Mouse (Mus musculus) neural tube, embryonic 14.5 days (tissue): ENCODE data around the gene Timm9. TPM values are rescaled to one million over a fixed set of nuclear protein-coding genes. Genes with fewer than 3 reads are reported as not detected.
A peak's percentile ranks its signal among the peaks of the same experiment; 100 is the strongest.

Experiments
- ATAC-seq: fragments of 200-750 bp; cut with Nextera tagmentation; 2 replicates; pipeline ENCODE4 v1.8.0; 2017; ENCODE audit warnings: low read depth, mild to moderate bottlenecking, moderate TSS enrichment, moderate library complexity
- H3K27ac ChIP-seq: fragments of 300-500 bp; sonication (generic); 2 replicates; pipeline ENCODE4 v1.5.1; 2014; ENCODE audit warnings: low read depth, mild to moderate bottlenecking, control low read depth, low read length, moderate library complexity, mixed read lengths
- H3K27me3 ChIP-seq: fragments of 300-500 bp; sonication (generic); 2 replicates; pipeline ENCODE4 v1.6.1; 2014; ENCODE audit warnings: low read length; ENCODE audit not compliant: control insufficient read depth, insufficient read depth
- H3K36me3 ChIP-seq: fragments of 300-500 bp; sonication (generic); 2 replicates; pipeline ENCODE4 v1.6.1; 2014; ENCODE audit warnings: low read length, mixed read lengths; ENCODE audit not compliant: control insufficient read depth, insufficient read depth
- H3K4me1 ChIP-seq: fragments of 300-500 bp; sonication (generic); 2 replicates; pipeline ENCODE4 v1.6.1; 2014; ENCODE audit warnings: low read length; ENCODE audit not compliant: control insufficient read depth, insufficient read depth
- H3K4me2 ChIP-seq: fragments of 300-500 bp; sonication (generic); 2 replicates; pipeline ENCODE4 v1.6.1; 2014; ENCODE audit warnings: mild to moderate bottlenecking, low read depth, low read length, control low read depth
- H3K4me3 ChIP-seq: fragments of 300-500 bp; sonication (generic); 2 replicates; pipeline ENCODE4 v1.5.1; 2014; ENCODE audit warnings: low read depth, low read length, control low read depth, mixed read lengths
- H3K9ac ChIP-seq: fragments of 300-500 bp; sonication (generic); replicated peaks from 2 replicates; pipeline ENCODE4 v1.6.1; 2014; ENCODE audit warnings: low read depth, mild to moderate bottlenecking, control low read depth, low read length, mixed read lengths
- H3K9me3 ChIP-seq: fragments of 300-500 bp; sonication (generic); 2 replicates; pipeline ENCODE4 v1.6.1; 2016; ENCODE audit warnings: low read length; ENCODE audit not compliant: control insufficient read depth
- WGBS: fragments of 180-500 bp; shearing (Covaris S2); extraction: QIAGEN DNeasy Blood & Tissue Kit; methylation state at CpG from one replicate; pipeline ENCODE4 v1.1.7; 2014; 5-methylcytosine and 5-hydroxymethylcytosine counted together
- polyA plus RNA-seq: library from polyadenylated mRNA; unstranded; fragments of >200 nt; fragmentation: Nextera tagmentation; extraction: Ambion mirVana; gene quantifications from 2 replicates; pipeline ENCODE4 v1.2.1, GENCODE M21; 2014

Gene Timm9
- polyA plus RNA-seq, 1 experiment from 2014 or later: 140 TPM

DNA sequence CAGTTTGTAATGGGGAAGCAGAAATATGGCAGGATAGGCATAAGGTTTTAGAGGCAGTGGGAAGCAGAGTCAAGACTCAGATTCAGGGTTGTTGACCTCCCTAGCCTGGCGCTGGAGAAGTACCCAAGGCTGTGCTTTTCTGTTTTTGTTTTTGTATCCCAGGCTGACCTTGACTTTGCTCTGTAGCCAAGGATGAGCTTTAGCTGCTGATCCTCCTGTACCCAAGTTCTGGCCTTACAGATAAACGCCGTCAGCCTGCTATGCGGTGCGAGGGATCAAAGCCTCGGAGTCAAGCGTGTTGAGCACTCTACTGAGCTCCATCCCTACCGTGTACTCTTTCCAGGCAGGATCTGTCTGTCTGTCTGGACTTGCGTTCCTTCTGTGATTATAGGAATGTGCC, 12.3 kb upstream of the Timm9 start:
- ATAC-seq: no peak
- no peaks in the 10 kb centered on the region for H3K27me3 ChIP-seq
- H3K4me3 ChIP-seq: no peak overlapping the region
- H3K4me2 ChIP-seq: no peak overlapping the region
- H3K36me3 ChIP-seq: peaks cover 42% of the 10 kb centered on the region
- no peaks in the 10 kb centered on the region for H3K4me1 ChIP-seq
- 97% methylated on average over 9 of the region's 9 CpGs for WGBS
- no peaks in the 10 kb centered on the region for H3K9me3 ChIP-seq
- H3K9ac ChIP-seq: no peak overlapping the region
- H3K27ac ChIP-seq: no peak overlapping the region

DNA sequence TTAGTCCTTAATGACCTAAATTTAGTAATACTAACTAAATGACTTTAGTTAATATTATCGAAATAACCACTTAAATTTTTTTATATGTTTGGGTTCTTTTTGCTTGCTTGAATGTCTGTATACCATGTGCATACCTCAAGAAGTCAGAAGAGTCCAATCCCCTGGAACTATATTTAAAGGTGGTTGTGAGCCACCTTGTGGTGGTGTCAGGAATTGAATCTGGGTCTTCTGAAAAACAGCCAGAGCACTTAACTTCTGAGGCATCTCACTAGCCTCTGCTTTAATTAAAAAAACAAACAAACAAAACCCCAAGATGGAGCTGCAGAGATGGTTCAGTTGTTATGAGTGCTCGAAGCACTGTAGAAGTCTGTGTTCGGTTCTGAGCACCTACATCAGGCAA, 11.2 kb upstream of the Timm9 start:
- peaks cover 38% of the 10 kb centered on the region for H3K36me3 ChIP-seq
- H3K9ac ChIP-seq: no peak overlapping the region
- no peaks in the 10 kb centered on the region for H3K27me3 ChIP-seq
- no peaks in the 10 kb centered on the region for H3K4me1 ChIP-seq
- H3K4me3 ChIP-seq: no peak overlapping the region
- H3K27ac ChIP-seq: no peak overlapping the region
- no peak for ATAC-seq
- no peak overlapping the region for H3K4me2 ChIP-seq
- H3K9me3 ChIP-seq: no peaks in the 10 kb centered on the region
- 86% methylated on average over 3 of the region's 3 CpGs for WGBS

DNA sequence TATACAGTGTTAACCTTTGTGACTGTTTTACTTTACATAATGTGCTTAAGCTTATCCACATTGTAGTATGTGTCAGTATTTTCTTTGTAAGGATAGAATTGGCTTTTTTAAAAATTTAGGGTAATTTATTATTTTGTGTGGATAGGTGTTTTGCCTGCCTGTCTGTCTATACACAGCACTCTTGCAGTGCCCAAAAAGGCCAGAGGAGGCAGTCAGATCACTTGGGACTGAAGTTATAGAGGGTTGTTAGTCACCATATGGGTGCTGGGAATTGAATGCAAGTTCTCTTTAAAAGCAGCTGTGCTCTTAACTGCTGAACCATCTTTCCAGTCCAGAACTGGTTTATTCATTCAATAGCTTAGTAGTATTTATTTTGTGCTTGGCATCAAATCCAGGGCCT, 4.7 kb upstream of the Timm9 start:
- H3K36me3 ChIP-seq: peaks cover 6% of the 10 kb centered on the region
- no peak for ATAC-seq
- no peak overlapping the region for H3K4me3 ChIP-seq
- no peak overlapping the region for H3K9ac ChIP-seq
- H3K9me3 ChIP-seq: no peaks in the 10 kb centered on the region
- H3K27me3 ChIP-seq: no peaks in the 10 kb centered on the region
- no peak overlapping the region for H3K27ac ChIP-seq
- no peak overlapping the region for H3K4me2 ChIP-seq
- peaks cover 16% of the 10 kb centered on the region for H3K4me1 ChIP-seq

DNA sequence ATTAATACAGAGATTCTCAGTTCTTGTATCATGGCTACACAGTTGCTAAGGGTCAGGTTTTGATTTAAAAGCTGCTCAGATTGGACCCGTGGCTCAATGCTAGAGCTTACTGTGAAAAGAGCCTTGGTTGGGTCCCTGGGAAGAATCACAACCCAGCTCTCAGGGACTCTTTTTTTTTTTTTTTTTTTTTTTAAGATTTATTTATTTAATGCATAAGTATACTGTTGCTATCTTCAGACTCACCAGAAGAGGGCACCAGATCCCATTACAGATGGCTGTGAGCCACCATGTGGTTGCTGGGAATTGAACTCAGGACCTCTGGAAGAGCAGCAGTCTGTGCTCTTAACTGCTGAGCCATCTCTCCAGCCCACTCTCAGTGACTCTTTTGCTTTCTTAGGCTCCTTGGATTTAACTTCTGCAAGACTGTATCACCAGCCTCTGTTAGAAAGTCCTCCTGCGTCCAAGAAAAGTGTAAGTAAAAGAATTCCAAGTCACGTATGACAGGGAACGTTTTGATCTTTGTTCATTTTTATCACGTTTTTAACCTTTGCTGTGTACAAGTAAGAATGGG, 2.9 kb upstream of the Timm9 start:
- ATAC-seq: no peak

DNA sequence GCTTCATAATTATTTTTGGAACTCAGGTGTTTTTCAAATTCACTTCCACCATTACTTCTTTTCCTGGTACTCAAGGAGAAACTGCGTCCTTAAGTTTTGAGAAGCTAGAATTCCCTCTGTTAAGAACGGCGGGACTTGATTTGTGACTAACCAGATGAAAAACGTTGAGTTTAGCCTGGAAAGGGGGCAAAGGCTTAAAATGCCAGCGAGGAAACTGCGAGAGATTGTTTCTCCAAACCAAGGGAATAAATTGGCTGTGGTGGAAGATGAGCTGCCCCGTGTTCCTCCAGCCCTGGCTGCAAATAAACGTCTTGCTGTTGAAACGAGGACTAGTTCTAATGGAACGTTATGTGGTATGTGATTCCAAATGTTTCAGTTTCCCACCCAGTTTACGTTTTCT, 1.2 kb upstream of the Timm9 start:
- peak overlapping the region; percentile 28 for H3K9ac ChIP-seq
- peaks cover 19% of the 10 kb centered on the region for H3K4me1 ChIP-seq
- H3K27me3 ChIP-seq: no peaks in the 10 kb centered on the region
- H3K4me2 ChIP-seq: peak overlapping the region; percentile 84
- peak overlapping the region; percentile 95 for H3K4me3 ChIP-seq
- 8% methylated on average over 11 of the region's 11 CpGs for WGBS
- H3K9me3 ChIP-seq: no peaks in the 10 kb centered on the region
- peaks cover 3% of the 10 kb centered on the region; the same call in 1 of the 2 replicates for H3K36me3 ChIP-seq
- ATAC-seq: no peak
- H3K27ac ChIP-seq: no peak overlapping the region

More for the DNA sequence above, 2.9 kb upstream of the Timm9 start:
- Histone ChIP-seq H3K4me2 (no peak overlapping the region), H3K4me3 (peak overlapping the region; percentile 17; the same call in 1 of the 2 replicates), H3K36me3 (peaks cover 6% of the 10 kb centered on the region), H3K27me3 (no peaks in the 10 kb centered on the region), H3K9ac (no peak overlapping the region), H3K9me3 (no peaks in the 10 kb centered on the region), H3K27ac (no peak overlapping the region), H3K4me1 (peaks cover 19% of the 10 kb centered on the region)
- 83% methylated on average over 5 of the region's 5 CpGs for WGBS

GRCm38 (mm10) chr12:71136974-71137491, 549 bp upstream of the Timm9 start:
- no peaks in the 10 kb centered on the region for H3K9me3 ChIP-seq
- peak overlapping the region; percentile 95 for H3K4me3 ChIP-seq
- H3K27ac ChIP-seq: peak overlapping the region; percentile 69
- under 1% methylated on average over 30 of the region's 30 CpGs for WGBS
- H3K9ac ChIP-seq: peak overlapping the region; percentile 87
- H3K4me2 ChIP-seq: peak overlapping the region; percentile 84
- 0 out of 2 replicates have a peak, but pooled peaks cover 3% of the 10 kb centered on the region for H3K36me3 ChIP-seq
- ATAC-seq: peak; percentile 86
- peaks cover 19% of the 10 kb centered on the region for H3K4me1 ChIP-seq
- no peaks in the 10 kb centered on the region for H3K27me3 ChIP-seq

DNA sequence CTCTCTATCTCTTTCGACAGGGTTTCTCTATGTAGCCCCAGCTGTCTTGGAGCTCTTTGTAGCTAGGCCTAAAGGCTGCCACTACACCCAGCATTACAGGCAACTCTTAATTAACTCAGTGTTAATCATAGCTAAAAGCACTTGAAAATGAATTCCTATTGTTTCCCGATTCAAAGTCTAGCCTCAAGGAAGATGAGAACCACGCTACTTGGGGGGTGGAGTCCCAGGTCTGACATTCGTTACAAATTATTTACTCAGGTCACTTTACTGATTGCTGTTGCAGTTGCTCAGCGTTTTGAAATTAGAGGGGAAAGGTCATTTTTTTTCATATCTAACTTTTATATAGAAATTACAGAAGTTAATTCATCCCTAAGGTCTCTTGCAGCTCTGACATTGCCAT, 903 bp downstream of the Timm9 start:
- Histone ChIP-seq H3K36me3 (0 out of 2 replicates have a peak, but pooled peaks cover 10% of the 10 kb centered on the region), H3K9me3 (no peaks in the 10 kb centered on the region), H3K4me3 (peak overlapping the region; percentile 95), H3K9ac (0 out of 2 replicates have a peak overlapping the region, but pooled peaks have one; percentile 32), H3K27me3 (no peaks in the 10 kb centered on the region), H3K4me2 (peak overlapping the region; percentile 84), H3K4me1 (peaks cover 19% of the 10 kb centered on the region), H3K27ac (no peak overlapping the region)
- WGBS: 40% methylated on average over 5 of the region's 5 CpGs
- no peak for ATAC-seq

- Histone ChIP-seq H3K4me2 (no peak overlapping the region), H3K9ac (no peak overlapping the region), H3K27ac (no peak overlapping the region), H3K27me3 (no peaks in the 10 kb centered on the region), H3K4me3 (no peak overlapping the region), H3K36me3 (peaks cover 27% of the 10 kb centered on the region; the same call in 1 of the 2 replicates), H3K4me1 (no peaks in the 10 kb centered on the region), H3K9me3 (no peaks in the 10 kb centered on the region)
- 85% methylated on average over 9 of the region's 9 CpGs for WGBS
- ATAC-seq: no peak
Measured at GRCm38 (mm10) chr12:71123286-71123685, 13.2 kb downstream of the Timm9 start.

DNA sequence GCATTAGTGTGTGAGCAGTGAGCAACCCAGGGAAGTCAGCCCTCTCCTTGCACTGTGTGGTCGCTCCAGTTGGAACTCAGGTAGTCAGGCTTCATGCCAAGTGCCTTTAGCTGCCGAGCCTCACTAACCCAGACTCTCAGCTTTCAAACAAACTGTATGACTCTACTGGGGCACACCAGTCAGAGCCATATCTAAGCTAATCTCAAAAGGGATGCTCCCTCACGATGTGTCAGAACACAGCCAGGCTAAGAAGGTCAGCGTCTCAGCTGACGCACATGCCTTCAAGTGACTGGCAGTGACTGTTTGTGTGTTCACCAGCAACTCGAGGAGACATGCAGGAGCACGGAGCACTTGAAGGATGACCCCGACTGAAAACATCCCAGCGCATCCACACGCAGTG, 13.8 kb downstream of the Timm9 start:
- Histone ChIP-seq H3K4me3 (no peak overlapping the region), H3K27ac (no peak overlapping the region), H3K36me3 (peaks cover 27% of the 10 kb centered on the region; the same call in 1 of the 2 replicates), H3K4me2 (no peak overlapping the region), H3K4me1 (no peaks in the 10 kb centered on the region), H3K9ac (no peak overlapping the region), H3K9me3 (no peaks in the 10 kb centered on the region), H3K27me3 (no peaks in the 10 kb centered on the region)
- 92% methylated on average over 10 of the region's 10 CpGs for WGBS
- ATAC-seq: no peak
